Mouse (Mus musculus) cerebellum, adult 2 months (tissue): Measurements from ENCODE around the gene Triobp.

Experiments used
- CTCF ChIP-seq: fragments of 200-500 bp; IDR thresholded peaks from 2 replicates; pipeline ENCODE4 v1.5.1; 2011; ENCODE audit warnings: low read depth, mild to moderate bottlenecking, control low read depth, low read length, moderate library complexity, borderline replicate concordance; ENCODE audit not compliant: insufficient read depth
- POLR2A ChIP-seq: fragments of 200-500 bp; IDR thresholded peaks from 2 replicates; pipeline ENCODE4 v1.6.1; 2011; ENCODE audit warnings: low read length, control low read depth, borderline replicate concordance; ENCODE audit not compliant: insufficient read depth

DNA sequence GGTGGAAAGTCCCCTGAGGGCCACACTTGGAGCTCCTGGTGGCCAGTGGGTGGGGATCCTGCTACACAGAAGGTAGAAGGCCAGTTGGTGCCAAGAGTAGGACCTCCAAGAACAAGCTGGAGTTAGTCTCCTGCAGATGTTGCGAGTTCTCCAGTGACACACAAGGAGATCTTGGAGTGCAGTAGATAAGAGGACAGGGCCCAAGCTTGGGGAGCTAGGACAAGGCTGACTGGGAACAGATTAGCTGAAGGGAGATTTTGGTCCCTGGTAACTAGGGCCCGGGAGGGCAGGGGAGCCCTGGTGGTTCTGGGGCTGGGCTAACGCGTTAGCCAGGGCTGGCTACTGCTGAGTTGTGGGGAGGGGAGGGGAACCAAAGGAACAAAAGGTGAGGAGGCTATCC, 48.4 kb downstream of the Triobp start:
- TF ChIP-seq CTCF = no peak
- no peak for TF ChIP-seq POLR2A
